Mouse (Mus musculus): Measurements from ENCODE around the gene Ubac2.

DNA sequence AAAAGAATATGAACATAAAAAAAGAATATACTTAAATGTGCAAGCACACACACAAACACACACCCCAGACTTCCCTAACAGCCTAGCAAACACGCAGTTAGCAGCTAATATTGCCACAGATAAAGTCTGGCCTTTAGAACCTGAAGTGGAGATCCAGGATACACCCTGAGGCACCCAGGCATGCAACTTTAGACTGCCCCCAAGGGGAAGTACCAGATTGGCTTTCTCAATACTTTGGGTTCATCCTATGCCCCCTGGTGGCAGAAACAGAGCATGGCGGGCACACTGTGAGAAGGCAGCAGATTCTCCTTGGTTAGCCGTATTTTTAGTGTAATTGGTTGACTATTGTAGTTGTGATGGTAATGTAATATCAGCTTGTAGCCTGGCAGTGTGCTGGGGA lies 182.2 kb downstream of the Ubac2 start:
- TF ChIP-seq CTCF (IDR thresholded peaks at IDR 0.05) (peak; percentile 99), EP300 (IDR thresholded peaks at IDR 0.05) (no peak)

Data from lung, postnatal 0 days (tissue).